Mouse (Mus musculus): ENCODE results near the gene Frem2. TPM values are rescaled to one million over a fixed set of nuclear protein-coding genes. Genes with fewer than 3 reads are reported as not detected.

The Frem2 gene
- total RNA-seq, 4 experiments from 2014 or later, result 1.1 to 4.9 (median 3.5) TPM

GRCm38 (mm10) chr3:53466481-53466880, 190.7 kb downstream of the Frem2 start:
- DNase-seq (ENCODE audit: low spot score), result no peak

- DNase-seq (ENCODE audit: low spot score), result no peak
Measured at GRCm38 (mm10) chr3:53465330-53465729, 191.8 kb downstream of the Frem2 start.

GRCm38 (mm10) chr3:53464146-53464698, 192.9 kb downstream of the Frem2 start:
- DNase-seq (ENCODE audit: low spot score), result no peak

Other genes with a start within 250 kb of the Frem2 start
- gene Nhlrc3, start 194.0 kb downstream of the Frem2 start, total RNA-seq (2022), result 1 to 10 TPM; 4.4 to 7.4 (median 5.6) TPM
- 10 to 100 TPM in 1 of 4 experiments, 1 to 10 TPM in 3; 5.7 to 10.8 (median 8.0) TPM for gene Proser1, start 193.7 kb downstream of the Frem2 start, total RNA-seq (2022)
- not detected for gene Stoml3, start 168.7 kb downstream of the Frem2 start, total RNA-seq (2022)
- not detected for gene Gm10985, start 187.7 kb upstream of the Frem2 start, total RNA-seq (2022)
- gene Ufm1, start 206.5 kb upstream of the Frem2 start, total RNA-seq (2022), result 10 to 100 TPM; 41.0 to 58.0 (median 51.6) TPM

All from heart, adult 8-10 months (tissue).